Mouse (Mus musculus) embryo, embryonic 10.5 days (tissue): ENCODE results near the gene Raph1.
"Not testable (repeated sequence)": the region's sequence is repeated elsewhere in the genome, so short reads cannot be mapped to it uniquely, and the experiment has no call there.

Experiments
- DNase-seq: peaks from one replicate; pipeline ENCODE4 v3.0.0-alpha.2; 2015; ENCODE audit warnings: low spot score

The Raph1 gene

DNA sequence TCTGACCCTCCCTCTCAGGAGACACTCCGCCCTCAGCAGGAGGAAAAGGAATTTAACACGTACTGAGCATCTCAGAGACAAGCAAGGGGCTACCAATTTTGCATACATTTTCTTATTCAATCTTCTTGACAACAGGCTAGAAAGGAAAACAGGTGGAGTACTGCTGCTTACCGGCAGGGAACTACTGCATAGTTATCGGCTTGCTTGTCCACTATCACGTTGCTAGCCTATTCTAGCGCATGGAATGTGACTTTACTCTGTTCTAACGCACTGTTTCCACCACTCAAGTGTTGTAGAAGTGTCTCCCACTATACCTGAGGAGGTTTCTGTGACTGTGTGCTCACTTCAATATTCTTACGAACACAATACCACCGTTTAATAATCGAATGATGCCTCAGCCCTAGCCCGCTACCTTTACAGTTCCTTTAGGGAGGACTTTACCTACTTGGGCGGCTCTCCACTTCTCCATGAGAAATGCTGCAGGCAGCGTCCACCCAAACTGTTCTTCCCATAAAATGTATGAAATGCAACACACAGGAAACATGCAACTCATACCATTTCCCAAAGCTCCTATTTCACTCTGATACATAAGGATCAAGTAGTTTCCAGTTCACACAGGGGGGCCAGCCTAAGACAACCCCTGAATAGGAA, 1.5 kb downstream of the Raph1 start:
- DNase-seq: peak; percentile 68

DNA sequence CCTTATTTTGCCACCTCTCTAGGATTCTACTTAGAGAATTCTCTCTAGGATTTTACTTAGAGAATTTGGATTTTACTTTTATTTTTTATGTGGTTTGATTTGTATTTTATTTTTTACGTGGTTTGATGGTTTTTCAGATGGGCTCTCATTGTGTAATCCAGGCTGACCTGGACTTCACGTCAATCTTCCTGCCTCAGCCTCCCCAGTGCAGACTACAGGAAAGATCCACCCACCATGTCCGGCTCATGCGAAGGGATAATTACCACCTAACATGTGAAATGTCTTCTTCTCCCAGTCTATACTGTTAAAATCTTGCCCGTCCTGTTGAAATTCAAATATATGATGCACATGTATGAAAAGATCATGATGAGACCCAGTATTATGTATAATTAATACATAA, 2.2 kb downstream of the Raph1 start:
- DNase-seq: no peak

DNA sequence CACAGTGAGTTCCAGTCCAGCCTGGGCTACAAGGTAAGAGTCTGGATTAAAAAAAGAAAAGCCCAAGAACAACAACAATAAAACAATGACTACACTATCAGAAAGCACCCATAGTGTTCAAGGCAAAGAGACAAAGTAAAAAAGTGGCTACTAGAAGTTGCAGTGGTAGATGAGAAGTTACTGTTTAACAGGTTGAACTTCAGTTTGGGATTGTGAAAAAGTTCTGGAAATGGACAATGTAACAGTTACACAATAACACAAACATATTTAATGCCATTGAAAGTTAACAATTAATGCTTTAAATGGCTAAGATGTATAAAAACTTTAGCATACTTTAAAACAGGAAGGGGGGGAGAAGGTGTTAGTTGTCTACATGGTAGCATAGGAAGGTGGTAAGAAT, 3.9 kb downstream of the Raph1 start:
- no peak for DNase-seq

DNA sequence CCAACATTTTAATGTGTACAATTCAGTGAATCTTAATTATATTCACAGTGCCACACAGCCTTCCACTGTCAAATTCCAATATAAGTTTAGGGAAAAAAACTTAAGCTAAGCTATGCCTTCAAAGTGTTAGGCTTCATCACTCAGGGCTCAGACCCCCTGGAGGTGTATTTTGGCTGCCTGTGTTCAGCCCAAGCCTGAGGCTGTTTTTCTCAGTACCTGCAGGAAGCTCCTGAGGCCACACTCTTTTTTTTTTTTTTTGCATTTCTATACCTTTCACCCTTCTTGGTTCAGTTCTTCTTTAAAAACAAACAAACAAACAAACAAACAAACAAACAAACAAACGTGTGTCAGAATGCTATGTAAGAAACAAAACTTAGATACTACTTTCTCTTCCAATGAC, 23.2 kb downstream of the Raph1 start:
- DNase-seq: no peak

DNA sequence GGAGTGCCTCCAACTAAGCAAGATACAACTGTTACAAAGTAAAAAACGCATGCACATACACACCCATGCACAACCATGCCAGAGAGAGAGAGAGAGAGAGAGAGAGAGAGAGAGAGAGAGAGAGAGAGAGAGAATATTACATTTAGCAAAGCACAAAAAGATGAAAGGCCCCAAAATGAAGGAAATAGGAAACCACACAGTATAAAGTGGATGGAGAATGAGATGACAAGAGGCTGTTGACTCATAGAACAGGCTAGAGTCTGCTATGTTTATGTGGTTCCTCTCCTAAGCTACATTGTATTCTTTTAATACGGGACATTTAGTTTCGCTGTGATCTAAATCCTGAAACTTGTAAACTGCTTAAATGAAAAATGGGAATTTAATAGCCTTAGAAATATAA, 27.6 kb downstream of the Raph1 start:
- no peak for DNase-seq

DNA sequence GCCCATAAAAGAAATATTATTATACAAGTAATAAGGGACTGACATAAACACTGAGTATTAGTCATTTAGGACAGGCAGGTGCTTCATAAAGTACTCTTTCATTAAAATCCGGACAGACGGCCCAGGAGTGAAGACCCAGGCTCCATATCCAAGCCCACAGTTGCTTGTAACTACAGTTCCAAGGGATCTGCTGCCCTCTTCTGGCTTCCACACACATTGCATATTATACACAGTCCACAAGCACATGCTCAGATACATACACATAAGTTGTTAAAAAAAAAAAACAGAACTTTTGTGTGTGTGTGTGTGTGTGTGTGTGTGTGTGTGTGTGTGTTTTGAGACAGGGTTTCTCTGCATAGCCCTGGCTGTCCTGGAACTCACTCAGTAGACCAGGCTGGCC, 32.0 kb downstream of the Raph1 start:
- peak; percentile 51 for DNase-seq

DNA sequence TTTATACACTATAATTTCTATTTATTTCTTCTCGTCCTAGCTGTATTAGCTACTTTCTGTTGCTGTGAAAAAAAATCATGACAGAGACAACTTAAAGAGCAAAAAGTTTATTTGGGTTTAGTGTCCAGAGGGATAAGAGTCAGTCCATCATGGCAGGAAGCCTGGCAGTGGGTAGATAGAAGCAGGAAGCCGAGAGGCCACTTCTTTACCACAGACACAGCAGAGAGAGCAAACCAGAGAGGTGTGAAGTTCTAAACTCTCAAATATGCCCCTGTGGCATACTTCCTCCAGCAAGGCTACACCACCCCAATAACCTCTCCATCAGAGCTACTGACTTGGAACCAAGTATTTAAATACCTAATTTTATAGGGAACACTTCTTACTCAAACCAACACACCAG, 36.3 kb downstream of the Raph1 start:
- DNase-seq: no peak

DNA sequence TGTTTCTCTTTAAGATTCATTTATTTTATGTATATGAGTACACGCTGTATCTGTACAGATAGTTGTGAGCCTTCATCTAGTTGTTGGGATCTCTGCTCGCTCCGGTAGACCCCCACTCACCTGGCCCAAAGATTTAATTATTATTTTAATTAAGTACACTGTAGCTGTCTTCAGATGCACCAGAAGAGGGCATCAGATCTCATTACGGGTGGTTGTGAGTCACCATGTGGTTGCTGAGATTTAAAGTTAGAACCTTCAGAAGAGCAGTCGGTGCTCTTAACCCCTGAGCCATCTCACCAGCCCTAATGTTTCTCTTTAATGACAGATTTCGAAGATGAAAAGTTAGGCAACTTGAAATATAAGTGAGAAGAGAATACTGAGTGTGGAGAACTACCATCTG, 36.8 kb downstream of the Raph1 start:
- DNase-seq: no peak

DNA sequence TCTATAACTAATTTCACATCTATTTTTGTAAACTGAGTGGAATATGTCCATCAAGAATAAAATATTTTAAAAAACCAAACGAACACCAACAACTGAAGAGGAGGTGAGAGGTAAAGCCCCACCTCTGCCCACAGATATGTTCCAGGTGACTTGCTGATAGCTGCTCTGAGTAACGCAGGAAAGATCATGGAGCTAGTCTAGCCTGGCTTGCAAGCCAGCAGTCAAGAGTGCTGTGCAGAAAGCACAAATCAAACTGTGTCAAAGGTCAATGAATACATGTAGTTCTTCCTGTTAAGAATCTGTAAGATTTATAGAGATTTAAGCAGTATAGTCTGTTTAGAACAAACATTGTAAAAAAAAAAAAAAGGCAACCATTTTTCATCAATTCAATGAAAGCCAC, 56.3 kb downstream of the Raph1 start:
- DNase-seq: no peak

DNA sequence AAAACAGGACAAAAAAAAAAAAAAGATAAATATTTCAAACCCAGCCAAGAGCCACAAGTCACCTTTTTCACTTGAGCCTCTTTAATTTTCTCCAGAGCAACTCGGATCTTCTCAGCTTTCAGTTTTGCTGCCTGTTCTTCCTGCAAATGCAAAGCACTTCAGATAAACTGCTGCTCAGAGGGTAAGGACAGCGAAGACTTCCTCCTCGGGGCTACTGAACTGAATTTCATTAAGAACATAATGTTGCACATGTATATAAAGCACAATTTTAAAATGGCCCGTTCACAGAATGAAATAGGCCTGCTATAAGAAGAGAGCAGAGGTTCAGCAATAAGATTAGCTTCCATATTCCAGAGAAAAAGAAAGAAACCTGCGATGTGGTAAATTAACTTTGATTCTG, 63.4 kb downstream of the Raph1 start:
- no peak for DNase-seq

DNA sequence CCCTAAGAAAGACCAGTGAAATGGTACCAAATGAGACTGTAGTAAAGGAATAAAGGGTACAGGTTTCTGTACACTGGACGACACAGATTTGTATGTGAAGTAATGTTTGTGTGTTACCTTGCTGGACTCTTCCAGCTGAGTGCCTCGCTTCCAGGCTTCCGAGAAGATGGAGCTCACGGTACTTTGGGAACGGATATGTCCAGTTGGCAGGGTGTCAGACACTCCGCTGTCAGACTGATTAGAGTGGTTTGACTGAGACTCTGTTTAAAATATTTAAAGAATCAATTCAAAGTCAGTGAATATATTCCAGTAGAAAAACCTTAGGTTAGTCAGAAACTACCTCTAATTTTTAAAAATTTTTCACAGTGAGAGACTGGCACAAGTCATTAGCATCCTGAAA, 73.5 kb downstream of the Raph1 start:
- no peak for DNase-seq

DNA sequence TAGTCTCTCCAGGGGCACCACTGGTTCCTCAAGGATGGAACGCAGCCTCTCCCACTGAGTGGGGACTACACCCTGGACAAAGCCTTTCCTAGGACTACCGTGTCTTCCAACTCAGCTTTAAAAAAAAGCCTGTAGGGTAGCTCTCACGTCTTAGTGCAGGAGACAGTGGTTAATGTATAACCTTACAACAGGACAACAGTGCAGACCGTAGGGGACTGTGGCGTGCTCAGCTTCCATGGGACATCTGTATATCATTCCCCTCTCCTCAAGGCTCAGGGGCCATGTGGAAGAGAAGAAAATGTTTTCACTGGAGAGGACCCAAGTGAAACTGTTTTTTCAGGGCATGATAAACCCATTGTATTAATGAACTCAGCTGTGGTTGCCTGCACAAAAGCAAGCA, 74.5 kb downstream of the Raph1 start:
- DNase-seq: no peak

DNA sequence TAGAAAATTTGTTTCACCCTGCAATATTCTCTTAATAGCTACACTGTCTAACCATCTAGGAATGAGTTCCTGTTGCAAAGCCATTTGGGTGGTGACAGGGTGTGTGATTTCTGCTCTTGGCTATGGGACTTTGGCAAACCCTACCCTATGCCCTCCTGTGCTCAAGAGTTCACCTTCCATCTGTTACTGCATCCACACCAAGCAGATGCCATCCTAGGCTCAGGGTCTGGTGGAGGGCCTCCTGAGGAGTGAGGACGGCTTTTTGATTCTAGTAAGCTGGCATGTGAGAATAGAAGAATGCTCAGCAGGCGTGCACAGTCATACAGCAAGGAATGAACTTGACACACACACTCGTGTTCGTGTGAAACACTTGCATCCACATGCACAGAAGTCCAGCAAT, 76.4 kb downstream of the Raph1 start:
- no peak for DNase-seq

DNA sequence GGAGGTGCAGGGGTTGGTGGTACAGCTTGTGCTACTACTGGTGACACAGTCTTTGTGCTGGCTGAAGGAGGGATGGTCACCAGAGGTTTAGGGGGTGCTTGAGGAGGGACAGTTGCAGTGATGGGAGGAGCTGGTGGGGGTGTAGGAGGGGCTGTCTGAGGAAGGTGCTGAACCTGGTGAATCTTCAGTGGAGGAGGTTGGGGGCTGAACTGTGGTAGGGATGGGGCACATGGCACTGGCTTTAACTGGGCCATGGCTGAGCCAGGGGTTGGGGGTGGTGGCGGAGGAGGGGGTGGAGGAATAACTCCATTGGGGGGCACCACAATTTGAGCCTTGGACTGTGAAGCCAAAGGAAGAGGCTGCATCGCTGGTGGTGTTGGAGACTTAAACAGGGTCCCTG, 77.2 kb downstream of the Raph1 start:
- no peak for DNase-seq

DNA sequence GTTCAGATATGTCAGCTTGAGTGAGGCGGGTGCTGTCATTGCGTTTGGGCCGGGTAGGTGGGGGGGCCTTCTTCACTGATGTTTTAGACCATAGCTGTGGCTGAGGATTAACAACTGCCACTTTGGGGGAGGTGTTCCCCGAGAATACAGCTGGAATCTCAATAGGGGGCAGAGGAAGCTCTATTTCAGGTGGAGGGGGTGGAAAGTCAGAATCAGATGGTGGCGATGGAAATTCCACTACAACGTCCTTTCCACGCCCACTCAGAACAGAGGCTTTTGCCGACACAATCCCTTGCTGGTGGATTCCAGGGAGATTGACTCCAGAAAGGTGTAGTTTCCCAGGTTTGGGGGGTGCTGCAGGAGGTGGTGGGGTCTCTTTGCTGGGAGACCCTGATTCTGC, 78.3 kb downstream of the Raph1 start:
- DNase-seq: no peak

DNA sequence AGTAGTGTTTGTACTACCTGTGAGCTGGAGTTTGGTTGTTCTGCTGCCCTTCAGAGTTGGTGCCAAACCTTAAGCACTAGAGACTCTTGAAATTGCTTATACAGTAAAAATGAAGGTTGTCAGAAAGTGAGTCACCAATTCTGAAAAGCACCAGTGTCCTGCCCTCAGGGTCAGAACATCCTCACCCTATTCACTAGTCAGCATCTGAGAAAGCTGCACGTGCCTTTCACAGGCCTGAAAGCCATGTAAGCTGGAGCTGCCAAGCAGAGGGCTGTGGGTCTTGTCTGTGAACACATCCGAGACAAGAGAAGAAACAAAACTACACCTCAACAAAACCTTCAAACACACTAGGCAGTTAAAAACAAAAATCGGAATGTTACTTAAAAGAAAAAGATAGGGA, 81.3 kb downstream of the Raph1 start:
- no peak for DNase-seq

DNA sequence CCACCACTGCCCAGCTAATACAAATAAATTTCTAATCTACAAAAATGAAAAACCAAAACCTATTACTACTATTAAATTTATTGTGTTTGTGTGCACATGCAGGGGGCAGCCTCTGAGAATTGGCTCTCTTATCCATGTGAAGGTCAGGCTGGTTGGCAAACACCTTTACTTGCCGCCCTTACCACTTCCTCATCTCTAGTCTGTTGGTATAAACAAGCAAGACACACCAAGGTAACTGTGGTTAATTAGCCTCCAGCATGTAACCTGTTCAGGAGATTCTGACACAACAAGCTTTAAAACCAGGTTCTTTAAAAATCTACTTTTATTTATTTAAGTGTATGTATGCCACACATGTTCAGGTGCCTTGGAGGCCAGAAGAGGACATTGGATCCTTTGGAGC, 84.0 kb downstream of the Raph1 start:
- DNase-seq: no peak

DNA sequence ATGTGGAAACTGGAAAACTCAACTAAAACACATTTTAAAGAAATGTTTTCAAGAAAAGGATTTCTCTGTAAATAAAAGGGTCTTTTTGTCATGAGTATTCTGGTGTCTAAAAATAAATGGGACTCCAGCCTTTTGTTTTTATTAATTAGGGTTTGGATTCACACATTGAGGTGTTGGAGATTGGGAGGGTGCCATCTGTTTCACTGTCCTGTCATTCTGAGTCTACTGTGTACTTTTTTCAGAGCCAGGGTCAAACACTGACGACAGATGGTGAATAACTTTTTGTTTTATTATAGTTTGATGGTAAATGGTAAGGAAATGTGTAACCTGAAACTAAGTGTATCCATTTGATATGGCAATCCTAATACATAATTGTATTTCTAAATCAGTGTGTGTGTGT, 85.3 kb downstream of the Raph1 start:
- DNase-seq: no peak

DNA sequence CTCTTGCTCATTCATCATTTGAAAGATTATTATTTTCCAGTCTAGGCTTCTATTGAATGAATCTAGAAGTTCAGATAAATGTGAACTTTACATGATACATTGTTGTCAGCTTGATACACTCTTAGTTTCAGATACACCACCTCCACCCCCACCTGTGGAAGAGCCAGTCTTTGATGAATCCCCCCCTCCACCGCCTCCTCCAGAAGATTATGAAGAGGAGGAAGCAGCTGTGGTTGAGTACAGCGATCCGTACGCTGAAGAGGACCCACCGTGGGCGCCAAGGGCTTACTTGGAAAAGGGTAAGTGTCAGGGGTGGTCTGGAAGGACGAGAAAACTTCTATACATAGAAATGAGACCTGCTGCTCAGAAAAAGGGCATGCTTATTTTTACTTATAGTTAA, 96.4 kb downstream of the Raph1 start:
- no peak for DNase-seq

DNA sequence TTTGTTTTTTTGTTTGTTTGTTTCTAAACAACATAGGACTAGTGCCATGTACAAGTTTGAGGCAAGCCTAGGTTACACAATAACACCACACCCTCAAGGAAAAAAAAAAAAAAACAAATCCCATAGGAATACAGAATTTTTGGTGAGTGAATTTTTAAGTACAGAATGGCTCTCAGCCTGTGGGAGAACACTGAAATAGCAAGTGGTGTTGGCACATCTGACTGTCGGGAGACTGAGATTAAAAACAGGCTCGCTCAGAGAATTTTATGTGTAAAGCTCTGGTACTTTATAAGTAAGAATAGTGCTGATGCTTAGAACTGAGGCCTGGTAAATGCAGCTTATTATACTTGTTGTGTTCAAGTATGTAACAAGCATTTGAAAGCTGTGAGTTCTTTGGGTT, 97.4 kb downstream of the Raph1 start:
- DNase-seq: no peak

DNA sequence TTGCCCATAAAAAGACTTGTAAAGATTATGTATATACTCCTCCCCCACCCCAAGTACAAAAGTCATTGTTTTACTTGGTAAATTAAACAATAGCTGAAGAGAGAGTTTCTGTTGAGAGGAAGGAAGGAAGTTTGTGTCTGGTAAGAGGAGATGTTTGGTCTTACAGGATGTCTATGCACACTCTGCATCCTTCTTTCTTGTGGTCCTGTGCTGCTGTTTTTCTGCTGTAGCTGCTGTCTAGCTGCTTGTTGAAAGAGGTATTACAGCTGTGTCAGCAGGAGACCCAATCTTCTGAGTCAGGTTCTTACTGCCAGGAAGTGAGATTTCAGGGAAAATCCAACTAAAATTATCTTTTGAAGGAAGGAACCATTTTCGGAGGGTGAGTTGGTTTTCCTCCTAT, 106.3 kb downstream of the Raph1 start:
- no peak for DNase-seq

DNA sequence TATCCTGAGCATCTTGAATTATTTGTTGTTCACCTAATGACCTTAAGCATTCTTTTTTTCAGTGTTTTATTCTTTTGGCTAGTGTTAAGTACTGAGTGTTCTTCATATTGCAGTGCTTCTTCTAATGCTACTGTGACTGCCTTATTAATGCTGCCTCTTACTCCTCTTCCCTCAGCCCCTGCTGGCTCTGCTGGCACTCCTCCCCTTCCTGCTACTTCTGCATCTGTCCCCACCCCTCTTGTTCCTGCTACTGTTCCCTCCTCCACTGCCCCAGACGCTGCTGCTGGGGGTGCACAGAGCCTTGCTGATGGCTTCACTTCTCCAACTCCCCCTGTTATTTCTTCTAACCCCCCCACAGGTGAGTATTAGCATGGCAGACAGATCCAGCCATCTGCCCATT, 117.0 kb downstream of the Raph1 start:
- no peak for DNase-seq

DNA sequence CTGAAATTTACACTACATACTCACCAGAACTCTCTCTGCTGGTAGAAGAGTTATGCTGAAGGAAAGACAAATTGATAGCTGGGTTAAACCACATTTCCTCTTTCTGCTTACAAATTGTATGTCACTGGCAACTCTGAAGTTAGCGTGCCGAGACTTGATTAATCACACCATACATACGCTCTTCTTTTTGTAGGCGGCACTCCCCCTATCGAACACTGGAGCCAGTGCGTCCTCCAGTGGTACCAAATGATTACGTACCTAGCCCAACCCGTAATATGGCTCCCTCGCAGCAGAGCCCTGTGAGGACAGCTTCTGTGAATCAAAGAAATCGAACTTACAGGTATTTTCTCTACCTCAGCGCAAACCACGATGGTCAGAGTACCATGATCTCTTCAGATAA, 119.8 kb downstream of the Raph1 start:
- DNase-seq: peak; percentile 10

DNA sequence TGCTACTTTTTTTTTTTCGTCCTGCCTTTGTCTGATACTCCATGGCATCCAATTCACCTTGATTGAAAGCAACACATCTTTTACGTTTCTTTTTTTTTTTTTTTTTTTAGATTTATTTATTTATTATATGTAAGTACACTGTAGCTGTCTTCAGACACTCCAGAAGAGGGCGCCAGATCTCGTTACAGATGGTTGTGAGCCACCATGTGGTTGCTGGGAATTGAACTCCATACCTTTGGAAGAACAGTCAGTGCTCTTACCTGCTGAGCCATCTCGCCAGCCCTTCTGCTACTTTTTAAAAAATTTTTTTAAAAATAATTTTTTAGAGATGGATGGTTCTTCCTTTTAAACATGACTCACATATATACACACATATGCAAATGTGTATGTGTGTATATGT, 125.5 kb downstream of the Raph1 start:
- DNase-seq: not testable (repeated sequence)

DNA sequence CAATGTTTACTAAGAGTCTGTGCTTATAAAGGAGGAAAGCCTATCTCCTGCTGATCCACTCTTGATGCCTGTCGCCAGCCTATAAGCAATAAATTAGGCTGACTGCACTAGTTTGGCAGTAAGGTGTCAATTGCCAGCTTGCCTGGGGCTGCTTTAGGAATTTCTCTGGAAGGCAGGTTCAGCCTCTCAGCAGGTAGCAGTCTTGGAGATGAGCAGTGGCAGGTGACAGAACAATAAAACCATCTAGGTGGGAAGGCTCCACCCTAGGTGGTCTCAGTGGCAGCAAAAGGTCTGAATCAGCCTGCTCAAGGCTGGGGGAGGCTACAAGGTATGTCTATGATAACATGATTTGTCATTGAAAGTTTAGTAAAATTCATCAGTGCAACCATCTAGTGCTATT, 134.4 kb downstream of the Raph1 start:
- no peak for DNase-seq
